Mouse (Mus musculus) neural tube, embryonic 11.5 days (tissue): ENCODE data around the gene Tmed3. TPM values are rescaled to one million over a fixed set of nuclear protein-coding genes. Genes with fewer than 3 reads are reported as not detected.

Experiments used
- ATAC-seq: fragments of 200-750 bp; cut with Nextera tagmentation; 2 replicates; pipeline ENCODE4 v1.8.0; 2017; ENCODE audit warnings: moderate number of reproducible peaks, mild to moderate bottlenecking, moderate TSS enrichment, moderate library complexity; ENCODE audit not compliant: insufficient read depth, low FRiP score, low TSS enrichment
- DNase-seq: peaks from one replicate; pipeline ENCODE4 v3.0.0-alpha.2; 2015; ENCODE audit warnings: low spot score
- H3K27ac ChIP-seq: fragments of 300-500 bp; sonication (generic); 2 replicates; pipeline ENCODE4 v1.5.1; 2014; ENCODE audit warnings: low read depth, mild to moderate bottlenecking, low read length
- H3K27me3 ChIP-seq: fragments of 300-500 bp; sonication (generic); 2 replicates; pipeline ENCODE4 v1.6.1; 2014; ENCODE audit warnings: mild to moderate bottlenecking, low read length, mixed read lengths; ENCODE audit not compliant: control insufficient read depth, insufficient read depth
- H3K36me3 ChIP-seq: fragments of 300-500 bp; sonication (generic); 2 replicates; pipeline ENCODE4 v1.6.1; 2014; ENCODE audit warnings: mild to moderate bottlenecking, low read length, moderate library complexity, mixed read lengths; ENCODE audit not compliant: control insufficient read depth, insufficient read depth
- H3K4me1 ChIP-seq: fragments of 300-500 bp; sonication (generic); 2 replicates; pipeline ENCODE4 v1.6.1; 2014; ENCODE audit warnings: low read length, mixed read lengths; ENCODE audit not compliant: control insufficient read depth, insufficient read depth
- H3K4me2 ChIP-seq: fragments of 300-500 bp; sonication (generic); 2 replicates; pipeline ENCODE4 v1.6.1; 2014; ENCODE audit warnings: low read depth, mild to moderate bottlenecking, moderate library complexity
- H3K4me3 ChIP-seq: fragments of 300-500 bp; sonication (generic); 2 replicates; pipeline ENCODE4 v1.5.1; 2014; ENCODE audit warnings: low read depth, low read length
- H3K9ac ChIP-seq: fragments of 300-500 bp; sonication (generic); 2 replicates; pipeline ENCODE4 v1.6.1; 2014; ENCODE audit warnings: mild to moderate bottlenecking, low read length
- H3K9me3 ChIP-seq: fragments of 300-500 bp; sonication (generic); 2 replicates; pipeline ENCODE4 v1.6.1; 2016; ENCODE audit warnings: low read length; ENCODE audit not compliant: control insufficient read depth
- WGBS: fragments of 180-500 bp; shearing (Covaris S2); extraction: QIAGEN DNeasy Blood & Tissue Kit; methylation state at CpG from one replicate; pipeline ENCODE4 v1.1.7; 2014; 5-methylcytosine and 5-hydroxymethylcytosine counted together
- polyA plus RNA-seq: library from polyadenylated mRNA; unstranded; fragments of >200 nt; fragmentation: Nextera tagmentation; extraction: Ambion mirVana; gene quantifications from 2 replicates; pipeline ENCODE4 v1.2.1, GENCODE M21; 2014

The Tmed3 gene
- polyA plus RNA-seq, 1 experiment from 2014 or later = 44.7 TPM

DNA sequence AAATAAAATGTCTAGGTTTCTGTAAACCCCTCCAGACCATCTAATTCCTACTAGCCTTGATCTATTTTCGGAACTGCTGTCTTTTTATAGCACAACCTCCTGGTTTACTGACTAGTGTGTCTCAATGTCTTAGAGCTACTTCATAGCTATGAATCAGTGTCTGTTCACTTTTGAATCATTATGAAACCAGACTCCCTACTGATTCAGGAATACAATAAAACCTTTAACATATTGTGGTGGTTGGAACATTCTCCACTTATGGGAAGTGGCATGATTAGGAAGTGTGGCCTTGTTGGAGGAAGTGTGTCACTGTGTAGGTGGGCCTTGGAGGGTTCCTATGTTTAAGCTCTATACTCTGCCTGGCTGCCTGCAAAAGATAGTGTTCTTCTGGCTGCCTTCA is 9.7 kb downstream of the Tmed3 start:
- DNase-seq (no peak), ATAC-seq (no peak)
- no peak overlapping the region for H3K4me3 ChIP-seq
- H3K9me3 ChIP-seq = no peaks in the 10 kb centered on the region
- no peaks in the 10 kb centered on the region for H3K4me1 ChIP-seq
- no peak overlapping the region for H3K27ac ChIP-seq
- no peaks in the 10 kb centered on the region for H3K36me3 ChIP-seq
- no peak overlapping the region for H3K9ac ChIP-seq
- H3K4me2 ChIP-seq = no peak overlapping the region
- 72% methylated on average over 1 of the region's 1 CpGs for WGBS
- H3K27me3 ChIP-seq = no peaks in the 10 kb centered on the region

GRCm38 (mm10) chr9:89693670-89694069 is 11.2 kb downstream of the Tmed3 start:
- Histone ChIP-seq H3K27ac (no peak overlapping the region), H3K27me3 (no peaks in the 10 kb centered on the region), H3K4me2 (no peak overlapping the region), H3K4me1 (no peaks in the 10 kb centered on the region), H3K9me3 (no peaks in the 10 kb centered on the region), H3K9ac (no peak overlapping the region), H3K4me3 (no peak overlapping the region), H3K36me3 (no peaks in the 10 kb centered on the region)
- DNase-seq (no peak), ATAC-seq (no peak)
- 84% methylated on average over 2 of the region's 2 CpGs for WGBS

- H3K27ac ChIP-seq = no peak overlapping the region
- DNase-seq = no peak
- H3K9me3 ChIP-seq = no peaks in the 10 kb centered on the region
- H3K27me3 ChIP-seq = no peaks in the 10 kb centered on the region
- WGBS = 84% methylated on average over 1 of the region's 1 CpGs
- no peak overlapping the region for H3K4me3 ChIP-seq
- no peaks in the 10 kb centered on the region for H3K4me1 ChIP-seq
- H3K9ac ChIP-seq = no peak overlapping the region
- H3K36me3 ChIP-seq = no peaks in the 10 kb centered on the region
- no peak for ATAC-seq
- H3K4me2 ChIP-seq = no peak overlapping the region
These were observed 15.7 kb downstream of the Tmed3 start for GRCm38 (mm10) chr9:89689179-89689578.

DNA sequence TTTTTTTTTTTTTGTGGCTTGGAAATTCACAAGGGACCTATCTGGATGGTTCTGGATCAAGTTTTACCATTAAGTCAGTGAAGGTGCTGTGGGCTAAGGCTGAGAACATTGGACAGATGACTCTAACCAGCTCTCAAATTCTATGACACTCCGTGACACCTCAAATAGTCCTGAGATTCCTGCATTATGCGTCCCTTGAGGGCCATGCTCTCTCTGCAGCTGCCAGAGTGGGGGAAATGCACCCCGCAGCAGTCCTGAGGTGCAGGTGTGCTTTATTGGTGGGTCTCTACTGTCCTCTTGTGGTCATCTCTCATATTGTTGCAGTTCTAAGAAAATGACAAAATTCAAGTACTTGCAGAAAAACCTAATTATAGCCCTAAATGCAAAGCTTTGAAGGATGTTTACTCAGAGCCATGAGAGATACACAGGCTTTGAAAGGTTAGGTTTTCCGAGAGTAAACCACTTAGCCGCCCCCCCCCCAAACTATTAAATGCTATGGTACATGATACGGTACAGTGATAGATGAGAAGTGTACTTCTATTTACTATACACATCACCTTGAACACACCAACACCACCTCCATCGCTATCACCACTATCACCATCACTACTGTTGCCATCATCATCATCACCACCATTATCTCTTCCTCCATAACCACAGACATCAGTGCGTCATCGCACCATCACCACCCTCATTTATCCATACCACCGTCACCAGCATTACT is 17.2 kb downstream of the Tmed3 start:
- no peaks in the 10 kb centered on the region for H3K27me3 ChIP-seq
- WGBS = 58% methylated on average over 10 of the region's 10 CpGs
- ATAC-seq = peak; percentile 69; the same call in 1 of the 2 replicates
- no peaks in the 10 kb centered on the region for H3K4me1 ChIP-seq
- H3K27ac ChIP-seq = no peak overlapping the region
- no peaks in the 10 kb centered on the region for H3K9me3 ChIP-seq
- H3K9ac ChIP-seq = no peak overlapping the region
- no peaks in the 10 kb centered on the region for H3K36me3 ChIP-seq
- H3K4me3 ChIP-seq = no peak overlapping the region
- peak; percentile 22 for DNase-seq
- no peak overlapping the region for H3K4me2 ChIP-seq

GRCm38 (mm10) chr9:89686262-89686661 is 18.6 kb downstream of the Tmed3 start:
- no peak for ATAC-seq
- no peak overlapping the region for H3K4me2 ChIP-seq

GRCm38 (mm10) chr9:89678974-89679373 is 25.9 kb downstream of the Tmed3 start:
- Histone ChIP-seq H3K4me2 (no peak overlapping the region), H3K36me3 (no peaks in the 10 kb centered on the region), H3K4me1 (no peaks in the 10 kb centered on the region), H3K27me3 (no peaks in the 10 kb centered on the region), H3K27ac (no peak overlapping the region), H3K9ac (no peak overlapping the region), H3K4me3 (no peak overlapping the region), H3K9me3 (no peaks in the 10 kb centered on the region)
- WGBS = 55% methylated on average over 1 of the region's 1 CpGs
- 0 out of 2 replicates have a peak, but pooled peaks have one; percentile 39 for ATAC-seq
- DNase-seq = peak; percentile 32

More at GRCm38 (mm10) chr9:89686262-89686661, 18.6 kb downstream of the Tmed3 start:
- DNase-seq = no peak
- Histone ChIP-seq H3K36me3 (no peaks in the 10 kb centered on the region), H3K9ac (no peak overlapping the region), H3K27me3 (no peaks in the 10 kb centered on the region), H3K4me1 (no peaks in the 10 kb centered on the region), H3K4me3 (no peak overlapping the region), H3K9me3 (no peaks in the 10 kb centered on the region), H3K27ac (no peak overlapping the region)
- WGBS = 77% methylated on average over 2 of the region's 2 CpGs

DNA sequence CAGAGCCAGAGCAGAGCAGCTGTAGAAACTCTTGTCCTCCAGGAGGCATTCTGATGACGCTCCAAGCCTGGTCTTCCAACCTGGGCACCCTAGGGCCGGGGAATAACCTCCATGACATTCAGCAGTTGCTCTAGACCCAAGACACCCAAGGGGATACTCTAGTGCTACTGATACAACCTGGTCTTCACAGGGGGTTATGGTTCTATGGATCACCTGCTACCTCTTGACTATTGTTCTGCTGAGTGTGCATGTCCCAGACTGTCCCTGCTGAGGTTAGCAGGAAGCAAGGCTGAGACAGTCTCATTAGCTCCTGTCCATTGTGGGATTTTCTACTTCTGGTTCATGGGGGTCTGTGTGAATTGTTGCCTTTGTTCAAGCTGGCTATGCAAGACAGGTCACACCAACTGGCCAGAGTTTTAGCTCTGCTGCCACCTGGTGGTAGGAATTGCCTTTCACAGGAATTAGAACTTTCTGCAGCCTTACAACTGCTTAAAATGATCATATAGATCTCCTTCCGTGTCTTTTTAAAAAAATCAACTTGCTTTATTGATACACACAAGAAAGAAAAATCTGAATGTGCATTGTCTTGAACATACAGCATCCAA is 30.8 kb downstream of the Tmed3 start:
- Histone ChIP-seq H3K9ac (no peak overlapping the region), H3K27me3 (no peaks in the 10 kb centered on the region), H3K36me3 (no peaks in the 10 kb centered on the region), H3K4me3 (no peak overlapping the region), H3K4me2 (no peak overlapping the region), H3K4me1 (no peaks in the 10 kb centered on the region), H3K27ac (no peak overlapping the region), H3K9me3 (no peaks in the 10 kb centered on the region)
- 60% methylated on average over 3 of the region's 3 CpGs for WGBS
- ATAC-seq (peak; percentile 87), DNase-seq (peak; percentile 79)

DNA sequence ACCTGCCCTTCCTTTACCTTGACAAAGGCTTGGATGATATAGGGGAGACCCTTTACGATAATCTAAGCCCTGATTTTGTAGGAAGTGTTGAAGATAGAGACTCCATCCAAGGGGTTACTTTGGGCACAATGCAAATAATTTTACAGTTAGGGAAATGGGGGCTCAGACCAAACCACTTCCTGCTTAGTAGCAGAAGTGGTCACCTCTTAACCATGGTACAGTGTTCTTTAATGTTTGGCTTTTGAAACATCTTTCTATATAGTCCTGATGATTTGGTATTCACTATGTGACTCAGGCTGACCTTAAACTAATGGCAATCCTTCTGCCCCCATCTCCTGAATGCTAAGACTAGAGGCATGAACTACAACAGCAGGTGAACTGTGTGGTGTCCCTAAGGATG is 31.5 kb downstream of the Tmed3 start:
- Histone ChIP-seq H3K27ac (no peak overlapping the region), H3K9me3 (no peaks in the 10 kb centered on the region), H3K27me3 (no peaks in the 10 kb centered on the region), H3K4me2 (no peak overlapping the region), H3K4me3 (no peak overlapping the region), H3K9ac (no peak overlapping the region), H3K4me1 (no peaks in the 10 kb centered on the region), H3K36me3 (no peaks in the 10 kb centered on the region)
- 86% methylated on average over 1 of the region's 1 CpGs for WGBS
- DNase-seq = no peak
- no peak for ATAC-seq

- no peaks in the 10 kb centered on the region for H3K36me3 ChIP-seq
- H3K4me2 ChIP-seq = no peak overlapping the region
- ATAC-seq (no peak), DNase-seq (no peak)
- H3K9me3 ChIP-seq = no peaks in the 10 kb centered on the region
- H3K27ac ChIP-seq = no peak overlapping the region
- H3K27me3 ChIP-seq = no peaks in the 10 kb centered on the region
- WGBS = 87% methylated on average over 4 of the region's 4 CpGs
- H3K4me3 ChIP-seq = no peak overlapping the region
- no peaks in the 10 kb centered on the region for H3K4me1 ChIP-seq
- H3K9ac ChIP-seq = no peak overlapping the region
These were observed 35.0 kb downstream of the Tmed3 start for GRCm38 (mm10) chr9:89669878-89670277.
